Mouse (Mus musculus) ES-E14 (cell line): Measurements from ENCODE around the gene Lrba.

ENCODE experiments used
- HCFC1 ChIP-seq: IDR thresholded peaks from 2 replicates; pipeline ENCODE4 v1.6.1; 2012; ENCODE audit warnings: low read length, inconsistent platforms, borderline replicate concordance; ENCODE audit not compliant: insufficient read depth
- MAFK ChIP-seq: IDR thresholded peaks from 2 replicates; pipeline ENCODE4 v1.6.1; 2014; ENCODE audit warnings: mild to moderate bottlenecking, low read depth, low read length, inconsistent platforms; ENCODE audit not compliant: insufficient read depth
- ZC3H11A ChIP-seq: IDR thresholded peaks from 2 replicates; pipeline ENCODE4 v1.6.1; 2012; ENCODE audit warnings: low read depth, mild to moderate bottlenecking, inconsistent platforms, low read length, borderline replicate concordance
- ZNF384 ChIP-seq: IDR thresholded peaks from 2 replicates; pipeline ENCODE4 v1.6.1; 2012; ENCODE audit warnings: low read depth, low read length, inconsistent platforms

DNA sequence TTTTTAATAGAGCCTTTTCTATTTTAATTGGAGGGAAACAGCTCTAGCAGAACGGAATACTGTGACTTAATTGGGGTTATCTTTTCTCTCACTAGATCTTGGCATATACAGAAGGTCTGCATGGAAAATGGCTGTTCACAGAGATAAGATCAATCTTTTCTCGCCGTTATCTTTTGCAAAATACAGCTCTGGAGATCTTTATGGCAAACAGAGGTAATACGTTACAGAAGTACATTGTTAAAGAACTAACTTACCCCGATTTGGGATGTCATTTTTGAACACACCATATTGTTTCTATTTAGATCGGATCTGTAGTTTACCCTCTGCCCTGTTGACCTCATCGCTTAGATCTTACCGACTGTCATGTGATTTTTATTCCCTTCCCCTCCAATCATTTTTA lies 381.3 kb downstream of the Lrba start:
- no peak for TF ChIP-seq ZC3H11A
- TF ChIP-seq MAFK: no peak
- no peak for TF ChIP-seq HCFC1
- TF ChIP-seq ZNF384: no peak
